Mouse (Mus musculus) kidney, adult 2 months (tissue): ENCODE measurements at regions not wholly inside any gene's neighbourhood (a gene's known extent, or its start where the extent isn't known, plus 50 kb on each side); places are given as distances from the start of the nearest gene placed in this dataset.

ENCODE experiments used
- CTCF ChIP-seq: fragments of 200-500 bp; conservative IDR thresholded peaks from 2 replicates; pipeline ENCODE4 v1.5.1; 2011; ENCODE audit warnings: low read depth, mild to moderate bottlenecking, control low read depth, low read length, moderate library complexity, mixed read lengths; ENCODE audit not compliant: insufficient read depth, insufficient read length
- POLR2A ChIP-seq: fragments of 200-500 bp; IDR thresholded peaks from one replicate; pipeline ENCODE4 v1.6.1; 2011; ENCODE audit warnings: low read depth, low read length, control low read depth

DNA sequence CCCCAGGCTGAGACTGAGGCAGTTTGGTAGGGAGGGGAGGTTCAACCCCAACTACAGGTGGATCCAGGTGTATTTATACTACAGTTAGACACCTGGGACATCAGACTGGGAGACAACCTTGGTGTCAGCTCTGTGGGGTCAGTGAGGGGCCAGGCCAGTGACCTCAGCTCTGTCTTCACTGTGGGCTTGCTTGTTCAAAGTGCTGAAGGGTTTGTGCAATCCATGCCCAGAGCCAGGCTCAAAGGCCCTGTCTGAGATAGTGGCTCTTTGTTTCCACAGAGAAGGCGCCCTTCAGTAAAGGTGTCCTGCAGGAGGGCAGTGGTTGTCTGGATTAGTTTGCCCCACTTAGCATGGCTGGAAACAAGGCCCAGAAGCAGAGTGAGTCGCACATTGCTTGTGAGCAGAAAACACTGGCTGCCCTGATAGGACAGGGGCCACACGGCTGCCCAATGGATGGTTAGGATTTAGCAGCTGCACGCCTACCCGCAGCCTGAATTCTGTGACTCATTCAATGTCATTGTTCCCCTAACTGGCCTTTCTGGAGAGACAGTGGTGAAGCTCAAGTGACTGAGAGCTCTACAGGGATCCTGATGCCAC is 154.7 kb downstream of the Cdh26 start:
- TF ChIP-seq CTCF (no peak), POLR2A (no peak)
